Mouse (Mus musculus) intestine, postnatal 0 days (tissue): Measurements from ENCODE around the gene Lgals3bp. TPM values are rescaled to one million over a fixed set of nuclear protein-coding genes. Genes with fewer than 3 reads are reported as not detected.
A peak's percentile ranks its signal among the peaks of the same experiment; 100 is the strongest.

Experiments used
- ATAC-seq: fragments of 200-750 bp; cut with Nextera tagmentation; 2 replicates; pipeline ENCODE4 v1.8.0; 2017; ENCODE audit warnings: mild to moderate bottlenecking, moderate TSS enrichment, moderate library complexity
- H3K27ac ChIP-seq: fragments of 300-500 bp; sonication (generic); 2 replicates; pipeline ENCODE4 v1.5.1; 2014; ENCODE audit warnings: mild to moderate bottlenecking, low read depth, low read length, moderate library complexity
- H3K27me3 ChIP-seq: fragments of 300-500 bp; sonication (generic); replicated peaks from 2 replicates; pipeline ENCODE4 v1.6.1; 2014; ENCODE audit warnings: low read length, mixed read lengths; ENCODE audit not compliant: control insufficient read depth, insufficient read depth
- H3K36me3 ChIP-seq: fragments of 300-500 bp; sonication (generic); 2 replicates; pipeline ENCODE4 v1.6.1; 2014; ENCODE audit warnings: mild to moderate bottlenecking, moderate library complexity; ENCODE audit not compliant: control insufficient read depth, insufficient read depth
- H3K4me1 ChIP-seq: fragments of 300-500 bp; sonication (generic); replicated peaks from 2 replicates; pipeline ENCODE4 v1.6.1; 2014; ENCODE audit warnings: antibody characterized with exemption, low read length, mixed read lengths; ENCODE audit not compliant: control insufficient read depth, insufficient read depth
- H3K4me2 ChIP-seq: fragments of 300-500 bp; sonication (generic); replicated peaks from 2 replicates; pipeline ENCODE4 v1.6.1; 2014; ENCODE audit warnings: low read depth, mild to moderate bottlenecking, moderate library complexity
- H3K4me3 ChIP-seq: fragments of 300-500 bp; sonication (generic); 2 replicates; pipeline ENCODE4 v1.5.1; 2014; ENCODE audit warnings: low read depth, low read length
- H3K9ac ChIP-seq: fragments of 300-500 bp; sonication (generic); 2 replicates; pipeline ENCODE4 v1.6.1; 2014; ENCODE audit warnings: mild to moderate bottlenecking, low read depth, low read length
- H3K9me3 ChIP-seq: fragments of 300-500 bp; sonication (generic); 2 replicates; pipeline ENCODE4 v1.6.1; 2016; ENCODE audit warnings: mixed run types; ENCODE audit not compliant: control insufficient read depth
- CTCF ChIP-seq: sonication (generic); IDR thresholded peaks from 2 replicates; pipeline ENCODE4 v1.5.1; 2016; ENCODE audit warnings: low read depth, mild to moderate bottlenecking, control low read depth, antibody characterized with exemption, moderate library complexity
- WGBS: fragments of 180-500 bp; shearing (Covaris S2); extraction: QIAGEN DNeasy Blood & Tissue Kit; methylation state at CpG from one replicate; pipeline ENCODE4 v1.1.7; 2014; 5-methylcytosine and 5-hydroxymethylcytosine counted together
- polyA plus RNA-seq: library from polyadenylated mRNA; unstranded; fragments of >200 nt; fragmentation: Nextera tagmentation; extraction: Ambion mirVana; gene quantifications from 2 replicates; pipeline ENCODE4 v1.2.1, GENCODE M21; 2015

The Lgals3bp gene
- polyA plus RNA-seq, 1 experiment from 2014 or later: 382 TPM

DNA sequence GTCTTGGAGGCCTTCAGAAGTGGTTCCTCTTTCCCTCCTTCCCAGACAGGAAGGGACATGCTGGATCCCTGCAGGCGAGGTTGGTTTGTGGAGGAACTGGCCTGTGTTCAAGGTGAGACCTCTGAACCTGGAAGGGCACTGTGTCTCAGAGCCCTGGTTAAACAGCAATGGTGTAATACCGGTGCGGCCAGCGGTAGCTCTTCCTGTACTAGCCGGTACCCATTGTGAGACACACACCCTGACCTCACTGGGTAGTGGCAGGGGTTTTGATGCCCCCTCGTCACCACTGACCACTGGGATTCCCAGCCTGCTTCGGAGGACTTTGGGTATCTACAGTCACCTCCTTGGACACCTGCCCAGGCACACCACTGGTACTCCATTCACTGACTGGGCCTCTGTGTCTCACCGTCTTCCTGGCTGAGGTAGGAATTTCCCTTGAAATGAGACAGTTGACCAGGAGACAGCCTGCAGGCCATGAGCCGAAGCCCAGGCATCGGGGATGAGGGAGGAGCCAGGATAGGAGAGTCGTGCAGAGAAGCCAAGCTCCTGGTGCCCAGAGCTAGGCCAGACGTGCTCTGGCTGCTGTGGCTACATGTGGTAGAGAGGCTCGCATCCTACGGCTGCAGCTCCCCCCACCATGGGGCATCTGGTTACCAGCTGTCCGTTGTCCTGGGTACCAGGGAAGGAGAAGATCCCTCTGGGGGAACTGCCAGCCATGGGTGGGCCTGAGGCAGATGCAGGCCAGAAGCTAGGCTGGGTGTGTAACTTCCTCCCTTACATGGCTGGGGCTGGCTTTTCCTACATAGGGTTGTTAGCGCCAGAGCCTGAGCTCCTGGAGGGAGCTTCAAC lies 29.4 kb upstream of the Lgals3bp start:
- no peak for TF ChIP-seq CTCF
- ATAC-seq: no peak
- 74% methylated on average over 16 of the region's 16 CpGs for WGBS
- H3K36me3 ChIP-seq: no peaks in the 10 kb centered on the region
- H3K9ac ChIP-seq: no peak overlapping the region; the same call in 1 of the 2 replicates
- H3K4me2 ChIP-seq: no peak overlapping the region
- no peaks in the 10 kb centered on the region for H3K9me3 ChIP-seq
- 0 out of 2 replicates have a peak, but pooled peaks cover 9% of the 10 kb centered on the region for H3K27me3 ChIP-seq
- 0 out of 2 replicates have a peak overlapping the region, but pooled peaks have one; percentile 22 for H3K27ac ChIP-seq
- no peak overlapping the region for H3K4me3 ChIP-seq
- no peaks in the 10 kb centered on the region for H3K4me1 ChIP-seq

DNA sequence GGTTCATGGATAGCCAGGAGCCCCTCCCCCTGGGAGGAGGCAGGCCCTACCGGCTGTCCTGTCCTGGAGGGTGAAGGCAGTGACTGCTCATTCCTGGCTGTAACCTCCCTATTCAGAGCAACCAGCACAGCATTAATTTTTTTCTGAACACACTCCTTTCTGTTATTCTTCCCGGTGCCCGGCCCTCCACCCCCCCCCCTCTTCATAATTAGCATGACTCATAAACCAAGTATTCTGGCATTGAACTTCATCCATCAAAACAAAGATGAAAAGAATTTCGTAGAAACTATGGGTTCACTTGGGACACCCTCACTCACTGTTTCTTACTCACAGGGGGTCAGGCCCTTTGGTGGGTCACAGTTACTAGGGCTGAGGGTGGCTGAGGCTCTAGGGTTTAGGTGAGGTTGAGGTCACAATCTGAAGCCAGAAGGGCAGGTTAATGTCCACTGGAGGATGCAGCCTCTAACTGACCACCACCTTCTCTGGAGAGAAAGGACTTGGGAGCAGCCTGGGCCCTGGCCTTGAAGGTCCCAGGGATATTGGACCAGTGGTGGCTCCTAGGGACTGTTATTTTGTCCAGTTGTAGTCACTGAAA lies 28.5 kb upstream of the Lgals3bp start:
- Histone ChIP-seq H3K27me3 (0 out of 2 replicates have a peak, but pooled peaks cover 9% of the 10 kb centered on the region), H3K4me1 (no peaks in the 10 kb centered on the region), H3K9me3 (no peaks in the 10 kb centered on the region), H3K36me3 (no peaks in the 10 kb centered on the region), H3K4me2 (peak overlapping the region; percentile 4; the same call in 1 of the 2 replicates), H3K4me3 (no peak overlapping the region), H3K27ac (no peak overlapping the region; the same call in 1 of the 2 replicates), H3K9ac (no peak overlapping the region; the same call in 1 of the 2 replicates)
- TF ChIP-seq CTCF: no peak; the same call in 1 of the 2 replicates
- 25% methylated on average over 4 of the region's 4 CpGs for WGBS
- ATAC-seq: no peak

DNA sequence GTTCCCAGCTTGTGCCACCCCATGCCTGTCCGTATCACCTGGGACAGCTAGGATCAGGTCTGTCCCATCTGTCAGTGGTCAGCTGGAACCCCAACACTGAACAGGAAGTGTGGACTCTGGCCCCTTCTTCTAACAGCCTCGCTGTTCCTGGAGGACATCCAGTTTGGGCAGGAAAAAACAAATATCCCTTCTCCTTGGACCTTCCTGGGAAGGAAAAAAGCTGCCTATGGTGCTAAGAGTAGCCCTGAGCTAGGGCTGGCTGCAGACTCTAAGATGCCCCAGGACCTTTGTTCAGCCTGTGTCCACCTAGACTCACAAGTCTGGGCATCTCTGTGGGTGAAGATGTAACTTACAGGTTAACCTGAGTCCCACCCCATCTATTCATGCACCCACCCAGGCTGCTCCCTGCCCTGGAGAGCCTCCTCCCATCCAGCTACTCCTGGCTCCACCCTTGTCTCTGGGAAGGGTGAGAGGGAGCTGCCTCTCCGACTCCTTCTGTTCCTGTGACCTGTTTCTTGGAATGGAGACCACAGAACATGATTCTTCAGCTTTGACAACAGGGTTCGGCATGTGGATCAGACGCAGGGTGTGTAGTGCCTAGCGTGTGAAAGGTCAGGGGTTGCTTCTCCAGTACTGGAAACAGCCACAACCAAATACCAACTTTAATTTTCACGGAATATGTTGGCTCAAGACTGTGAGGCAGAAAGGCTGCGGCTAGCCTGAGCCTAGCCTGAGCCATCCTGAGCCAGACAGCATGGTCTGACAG lies 27.2 kb upstream of the Lgals3bp start:
- TF ChIP-seq CTCF: no peak
- H3K9me3 ChIP-seq: no peaks in the 10 kb centered on the region
- no peaks in the 10 kb centered on the region for H3K4me1 ChIP-seq
- WGBS: 44% methylated on average over 8 of the region's 8 CpGs
- peak overlapping the region; percentile 52 for H3K4me2 ChIP-seq
- no peak for ATAC-seq
- H3K36me3 ChIP-seq: no peaks in the 10 kb centered on the region
- no peak overlapping the region for H3K9ac ChIP-seq
- H3K27ac ChIP-seq: peak overlapping the region; percentile 60; the same call in 1 of the 2 replicates
- peak overlapping the region; percentile 31 for H3K4me3 ChIP-seq
- H3K27me3 ChIP-seq: 0 out of 2 replicates have a peak, but pooled peaks cover 9% of the 10 kb centered on the region

DNA sequence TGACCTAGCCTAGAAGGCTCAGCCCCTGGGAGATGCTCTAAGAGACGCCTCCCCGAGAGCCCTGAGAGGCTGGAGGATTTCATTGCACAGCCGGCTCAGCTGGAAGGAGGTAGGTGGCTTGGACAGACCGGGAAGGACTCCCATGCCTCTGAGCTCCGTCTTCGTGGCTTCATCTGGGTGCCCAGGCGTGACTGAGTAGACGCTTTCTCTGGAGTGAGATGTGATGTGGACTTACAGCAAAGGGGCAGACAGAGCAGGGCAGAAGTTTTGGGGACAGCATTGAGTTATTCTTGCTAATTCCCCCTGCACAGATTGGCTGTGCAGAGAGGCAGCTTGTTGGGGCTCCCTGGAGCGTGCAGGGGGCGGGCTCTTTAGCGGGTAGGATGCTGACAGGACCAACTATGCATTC lies 26.6 kb upstream of the Lgals3bp start:
- Histone ChIP-seq H3K4me1 (no peaks in the 10 kb centered on the region), H3K27ac (peak overlapping the region; percentile 60; the same call in 1 of the 2 replicates), H3K4me2 (peak overlapping the region; percentile 52), H3K9ac (no peak overlapping the region), H3K4me3 (peak overlapping the region; percentile 31), H3K36me3 (no peaks in the 10 kb centered on the region), H3K9me3 (no peaks in the 10 kb centered on the region), H3K27me3 (0 out of 2 replicates have a peak, but pooled peaks cover 9% of the 10 kb centered on the region)
- no peak for TF ChIP-seq CTCF
- ATAC-seq: no peak
- WGBS: 8% methylated on average over 11 of the region's 11 CpGs

DNA sequence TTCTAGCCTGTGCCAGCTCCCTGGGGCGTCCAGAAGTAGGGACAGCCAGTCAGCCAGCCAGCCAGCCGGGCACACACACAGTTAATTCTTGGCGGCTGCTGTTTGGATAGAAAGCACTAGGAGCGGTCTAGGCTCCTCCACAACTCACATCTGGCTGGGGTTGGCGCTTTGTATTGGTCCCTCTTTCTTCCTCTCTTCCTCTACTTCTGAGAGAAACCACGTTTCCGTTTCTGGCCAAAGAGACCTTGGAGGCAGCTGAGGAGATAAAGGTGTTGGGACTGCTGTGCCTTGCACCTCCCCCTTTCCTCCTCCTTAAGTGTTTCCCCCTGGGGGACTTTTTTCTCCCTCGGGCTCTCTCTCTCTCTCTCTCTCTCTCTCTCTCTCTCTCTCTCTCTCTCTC lies 26.1 kb upstream of the Lgals3bp start, which contains the start of gene C1qtnf1:
Gene C1qtnf1, plus strand, starts transcription at position 218 of the 400 bp plus-strand sequence.
- 3% methylated on average over 8 of the region's 8 CpGs for WGBS
- peak within 1 kb of the TSS; percentile 31 for H3K4me3 ChIP-seq
- no peaks in the 10 kb centered on the region for H3K9me3 ChIP-seq
- no peaks in the 10 kb centered on the region for H3K36me3 ChIP-seq
- no peak for ATAC-seq
- TF ChIP-seq CTCF: no peak
- peak within 1 kb of the TSS; percentile 60; the same call in 1 of the 2 replicates for H3K27ac ChIP-seq
- no peaks in the 10 kb centered on the region for H3K4me1 ChIP-seq
- no peak within 1 kb of the TSS for H3K9ac ChIP-seq
- peak within 1 kb of the TSS; percentile 52 for H3K4me2 ChIP-seq
- H3K27me3 ChIP-seq: 0 out of 2 replicates have a peak, but pooled peaks cover 9% of the 10 kb centered on the region
